In genomic region chr10:88380002-88380401, GRCm38 (mm10) we compare ENCODE assay signal across 8 mouse cellular contexts. TPM values are rescaled to one million over a fixed set of nuclear protein-coding genes. Genes with fewer than 3 reads are reported as not detected.
A peak's percentile ranks its signal among the peaks of the same experiment; 100 is the strongest.
DNase-seq lines count a peak whose midpoint lies in the region; ATAC-seq and TF ChIP-seq lines count a peak whose summit lies in the region.

No protein-coding gene starts in this region.

- ATAC-seq in granulocyte monocyte progenitor cell, adult 5-6 weeks (replicated peaks; ENCODE audit: poor library complexity, severe bottlenecking), result peak; percentile 15; the same call in 1 of the 2 replicates
- peak; percentile 87 for ATAC-seq in intestine, embryonic 16.5 days
- ATAC-seq in liver, embryonic 13.5 days (ENCODE audit: low read depth), result peak; percentile 82
- ATAC-seq in neural tube, embryonic 12.5 days (ENCODE audit: low FRiP score, low read depth), result 0 out of 2 replicates have a peak, but pooled peaks have one; percentile 23
- ATAC-seq in monocyte, adult 5-6 weeks (replicated peaks; ENCODE audit: insufficient number of reproducible peaks, low FRiP score, low TSS enrichment, poor library complexity, severe bottlenecking), result no peak

- DNase-seq in thymus, postnatal 0 days (ENCODE audit: low spot score), result peak; percentile 20
- no peak for DNase-seq in thymus, postnatal 10 days (ENCODE audit: low spot score in 2 of 2)
- DNase-seq in cerebellum, adult 2 months, result peak; percentile 52 to 55
- peak; percentile 48 for DNase-seq in liver, embryonic 13.5 days

- WGBS in cerebellum, adult 2 months, result 1% methylated on average over 11 of the region's 11 CpGs
- 3% methylated on average over 11 of the region's 11 CpGs for WGBS in intestine, embryonic 16.5 days
- WGBS in liver, embryonic 13.5 days (ENCODE audit: insufficient replicate concordance), result 1% methylated on average over 11 of the region's 11 CpGs
- 2% methylated on average over 11 of the region's 11 CpGs for WGBS in neural tube, embryonic 12.5 days

- H3K9me3 ChIP-seq in intestine, embryonic 16.5 days (ENCODE audit: control insufficient read depth, low read length), result no peaks in the 10 kb centered on the region
- no peaks in the 10 kb centered on the region for H3K9me3 ChIP-seq in liver, embryonic 13.5 days (replicated peaks)
- H3K9me3 ChIP-seq in neural tube, embryonic 12.5 days, result no peaks in the 10 kb centered on the region

- no peak overlapping the region; the same call in 1 of the 2 replicates for H3K27ac ChIP-seq in cerebellum, adult 2 months (ENCODE audit: insufficient read depth, low read length)
- peak overlapping the region; percentile 84 for H3K27ac ChIP-seq in intestine, embryonic 16.5 days (ENCODE audit: low read length)
- peak overlapping the region; percentile 76; the same call in 1 of the 2 replicates for H3K27ac ChIP-seq in liver, embryonic 13.5 days
- no peak overlapping the region for H3K27ac ChIP-seq in neural tube, embryonic 12.5 days

- H3K9ac ChIP-seq in intestine, embryonic 16.5 days (ENCODE audit: low read depth, low read length), result peak overlapping the region; percentile 84
- H3K9ac ChIP-seq in liver, embryonic 13.5 days, result peak overlapping the region; percentile 82
- H3K9ac ChIP-seq in neural tube, embryonic 12.5 days, result peak overlapping the region; percentile 82

- no peaks in the 10 kb centered on the region for H3K27me3 ChIP-seq in cerebellum, adult 2 months (ENCODE audit: control insufficient read depth, insufficient read depth, low read length)
- H3K27me3 ChIP-seq in intestine, embryonic 16.5 days (replicated peaks; ENCODE audit: control insufficient read depth, insufficient read depth, low read length), result no peaks in the 10 kb centered on the region
- no peaks in the 10 kb centered on the region for H3K27me3 ChIP-seq in liver, embryonic 13.5 days
- no peaks in the 10 kb centered on the region for H3K27me3 ChIP-seq in neural tube, embryonic 12.5 days (replicated peaks)

- peak overlapping the region; percentile 89 for H3K4me2 ChIP-seq in intestine, embryonic 16.5 days (ENCODE audit: low read depth, low read length)
- peak overlapping the region; percentile 96 for H3K4me2 ChIP-seq in liver, embryonic 13.5 days
- peak overlapping the region; percentile 90 for H3K4me2 ChIP-seq in neural tube, embryonic 12.5 days (replicated peaks)

- peaks cover 6% of the 10 kb centered on the region; the same call in 1 of the 2 replicates for H3K4me1 ChIP-seq in cerebellum, adult 2 months (ENCODE audit: control insufficient read depth, insufficient read depth, low read length)
- H3K4me1 ChIP-seq in intestine, embryonic 16.5 days (ENCODE audit: control insufficient read depth, insufficient read depth, low read length), result peaks cover 21% of the 10 kb centered on the region
- peaks cover 49% of the 10 kb centered on the region for H3K4me1 ChIP-seq in liver, embryonic 13.5 days (replicated peaks)
- peaks cover 14% of the 10 kb centered on the region for H3K4me1 ChIP-seq in neural tube, embryonic 12.5 days

- TF ChIP-seq POLR2A in cerebellum, adult 2 months (IDR thresholded peaks at IDR 0.05; ENCODE audit: borderline replicate concordance, insufficient read depth, low read length), result no peak

- no peak for TF ChIP-seq CTCF in cerebellum, adult 2 months (IDR thresholded peaks at IDR 0.05; ENCODE audit: borderline replicate concordance, insufficient read depth, low read depth, low read length)

- no peaks in the 10 kb centered on the region for H3K36me3 ChIP-seq in intestine, embryonic 16.5 days (ENCODE audit: control insufficient read depth, insufficient read depth, low read length)
- no peaks in the 10 kb centered on the region for H3K36me3 ChIP-seq in liver, embryonic 13.5 days
- H3K36me3 ChIP-seq in neural tube, embryonic 12.5 days, result no peaks in the 10 kb centered on the region

- peak overlapping the region; percentile 94 for H3K4me3 ChIP-seq in cerebellum, adult 2 months (replicated peaks; ENCODE audit: insufficient read depth, low read depth, low read length)
- H3K4me3 ChIP-seq in intestine, embryonic 16.5 days (ENCODE audit: low read length), result peak overlapping the region; percentile 84
- peak overlapping the region; percentile 79 for H3K4me3 ChIP-seq in liver, embryonic 13.5 days (replicated peaks)
- peak overlapping the region; percentile 82 for H3K4me3 ChIP-seq in neural tube, embryonic 12.5 days

RNA-seq across cellular contexts. Expression of gene Gnptab, which starts 1.1 kb away (rescaled TPM):
- polyA plus RNA-seq in thymus, postnatal 0 days (2015; fragmentation: Nextera tagmentation; extraction: Ambion mirVana), result 8.6 and 9.6 TPM in 2 replicates
- polyA plus RNA-seq in cerebellum, adult 2 months (2012; rRNA removed), result 38.8 and 41.2 TPM in 2 replicates
- 80.5 and 85.2 TPM in 2 replicates for total RNA-seq in granulocyte monocyte progenitor cell, adult 5-6 weeks (2014; fragmentation: Nextera tagmentation)
- total RNA-seq in granulocyte monocyte progenitor cell, adult 5-6 weeks (2017), result 53.4 and 62.9 TPM in 2 replicates
- polyA plus RNA-seq in intestine, embryonic 16.5 days (2015; fragmentation: Nextera tagmentation; extraction: Ambion mirVana), result 12.3 and 15.0 TPM in 2 replicates
- polyA plus RNA-seq in liver, embryonic 13.5 days (2015; fragmentation: Nextera tagmentation; extraction: Ambion mirVana), result 4.0 and 5.3 TPM in 2 replicates
- polyA plus RNA-seq in neural tube, embryonic 12.5 days (2016; fragmentation: Nextera tagmentation; extraction: Ambion mirVana), result 14.4 and 14.5 TPM in 2 replicates
- total RNA-seq in monocyte, adult 5-6 weeks (2017), result 28.7 to 62.7 TPM (median 37.0 TPM) in 3 replicates

RNA-seq across cellular contexts. Expression of gene Dram1, which starts 1.1 kb away (rescaled TPM):
- polyA plus RNA-seq in thymus, postnatal 0 days (2015; fragmentation: Nextera tagmentation; extraction: Ambion mirVana), result 8.6 and 9.8 TPM in 2 replicates
- polyA plus RNA-seq in cerebellum, adult 2 months (2012; rRNA removed), result 0.43 and 0.80 TPM in 2 replicates
- total RNA-seq in granulocyte monocyte progenitor cell, adult 5-6 weeks (2014; fragmentation: Nextera tagmentation), result 21.7 and 34.6 TPM in 2 replicates
- total RNA-seq in granulocyte monocyte progenitor cell, adult 5-6 weeks (2017), result 24.8 and 33.2 TPM in 2 replicates
- polyA plus RNA-seq in intestine, embryonic 16.5 days (2015; fragmentation: Nextera tagmentation; extraction: Ambion mirVana), result 3.4 and 3.5 TPM in 2 replicates
- polyA plus RNA-seq in liver, embryonic 13.5 days (2015; fragmentation: Nextera tagmentation; extraction: Ambion mirVana), result 0.77 and 1.00 TPM in 2 replicates
- 0.55 and 0.63 TPM in 2 replicates for polyA plus RNA-seq in neural tube, embryonic 12.5 days (2016; fragmentation: Nextera tagmentation; extraction: Ambion mirVana)
- total RNA-seq in monocyte, adult 5-6 weeks (2017), result 18.8 to 27.0 TPM (median 24.5 TPM) in 3 replicates

Comparison
In these comparisons a context has a peak if more than half of its experiments do, and no peak if none do; other contexts are left out.
1. DNase-seq: peak in thymus, postnatal 0 days (single experiment), cerebellum, adult 2 months (2 of 2) and liver, embryonic 13.5 days (single experiment); none in thymus, postnatal 10 days (0 of 2).
2. H3K27ac ChIP-seq: peak in intestine, embryonic 16.5 days (single experiment) and liver, embryonic 13.5 days (single experiment); none in cerebellum, adult 2 months (single experiment) and neural tube, embryonic 12.5 days (single experiment).
3. Peak in every context shown above with its lines, with median percentiles within 50 percentile points of each other: H3K4me3 ChIP-seq, H3K4me2 ChIP-seq and H3K9ac ChIP-seq.